Mouse (Mus musculus): ENCODE data around the gene Armc7.
"Not testable (repeated sequence)": the region's sequence is repeated elsewhere in the genome, so short reads cannot be mapped to it uniquely, and the experiment has no call there.

The Armc7 gene

DNA sequence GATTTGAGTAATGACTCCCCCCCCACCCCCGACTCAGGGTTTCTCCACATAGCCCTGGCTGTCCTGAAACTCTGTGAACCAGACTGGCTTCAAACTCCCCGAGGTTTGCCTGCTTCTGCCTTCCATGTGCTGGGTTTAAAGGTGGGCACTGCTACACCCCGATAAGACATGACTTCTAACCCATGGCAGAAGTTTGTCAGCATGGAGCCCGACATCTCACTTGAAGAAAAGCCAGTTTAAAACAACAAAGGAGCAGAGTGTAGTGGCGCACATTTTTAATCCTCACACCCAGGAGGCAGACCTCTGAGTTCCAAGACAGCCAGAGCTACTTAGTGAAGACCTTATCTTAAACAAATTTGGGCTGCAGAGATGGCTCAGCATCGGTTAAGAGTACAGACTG, 16.9 kb downstream of the Armc7 start:
- DNase-seq = no peak

DNA sequence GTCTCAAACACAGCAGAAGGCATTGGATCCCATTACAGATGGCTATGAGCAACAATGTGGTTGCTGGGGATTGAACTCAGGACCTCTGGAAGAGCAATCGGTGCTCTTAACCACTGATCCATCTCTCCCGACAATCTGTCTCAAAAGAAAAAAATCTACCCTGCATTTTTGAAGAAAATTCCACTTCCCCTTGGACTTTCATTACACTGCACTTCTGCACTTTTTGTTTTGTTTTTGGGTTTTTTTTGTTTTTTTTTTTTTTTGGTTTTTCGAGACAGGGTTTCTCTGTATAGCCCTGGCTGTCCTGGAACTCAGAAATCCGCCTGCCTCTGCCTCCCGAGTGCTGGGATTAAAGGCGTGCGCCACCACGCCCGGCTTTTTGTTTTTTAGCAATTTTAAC, 21.1 kb downstream of the Armc7 start:
- DNase-seq = not testable (repeated sequence)

DNA sequence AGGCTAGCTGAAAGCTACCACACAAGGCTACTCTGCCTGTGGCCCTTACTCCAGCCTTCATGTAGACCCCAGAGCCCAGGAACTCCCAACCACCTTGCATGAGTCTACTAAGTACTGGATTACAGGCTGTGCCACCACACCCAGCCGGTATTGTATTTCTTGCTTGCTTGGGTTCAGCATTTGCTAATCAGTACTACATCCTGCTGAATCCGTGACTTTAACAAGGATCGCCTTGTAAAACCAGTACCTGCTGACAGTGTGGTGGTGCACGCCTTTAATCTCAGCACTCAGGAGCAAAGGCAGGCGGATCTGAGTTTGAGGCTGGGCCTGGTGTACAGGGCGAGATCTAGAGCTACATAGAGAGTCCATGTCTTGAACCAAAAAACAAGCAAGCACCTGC, 27.2 kb downstream of the Armc7 start:
- no peak for DNase-seq

DNA sequence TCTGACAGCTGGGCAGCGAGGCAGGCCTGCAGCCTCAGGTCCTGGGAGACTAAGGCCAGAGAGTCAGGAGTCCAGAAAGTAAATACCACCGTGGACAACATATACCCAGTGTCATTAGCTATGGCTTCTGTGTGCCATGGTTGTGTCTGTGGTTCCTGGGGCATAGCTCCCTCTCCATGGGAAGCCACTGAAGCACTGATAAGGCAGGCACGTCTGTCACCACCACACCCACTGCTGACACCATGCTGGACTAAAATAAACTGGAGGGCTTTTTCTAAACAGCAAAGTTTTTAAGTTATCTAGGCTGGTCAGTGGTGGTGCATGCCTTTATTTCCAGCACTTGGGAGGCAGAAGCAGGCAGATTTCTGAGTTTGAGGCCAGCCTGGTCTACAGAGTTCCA, 31.1 kb downstream of the Armc7 start:
- peak; percentile 80 for DNase-seq

DNA sequence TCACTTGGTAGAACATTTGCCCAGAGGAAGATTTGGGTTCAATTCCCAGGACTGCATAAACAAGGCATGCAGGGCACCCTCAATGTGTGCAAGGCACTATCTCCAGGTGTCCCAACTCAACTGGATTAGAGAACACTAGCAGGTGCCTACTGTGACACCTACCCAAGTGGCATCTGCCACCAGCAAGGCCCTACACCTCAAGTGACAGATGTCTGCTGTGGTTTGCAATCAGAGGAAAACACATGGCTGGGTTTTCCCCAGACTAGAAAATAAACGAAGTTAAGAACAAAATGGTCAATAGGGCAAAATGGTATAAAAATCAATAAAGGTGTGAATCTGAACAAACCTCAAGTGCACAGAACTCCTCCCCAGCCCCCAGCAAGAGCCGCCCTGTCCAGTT, 32.6 kb downstream of the Armc7 start:
- DNase-seq = no peak

DNA sequence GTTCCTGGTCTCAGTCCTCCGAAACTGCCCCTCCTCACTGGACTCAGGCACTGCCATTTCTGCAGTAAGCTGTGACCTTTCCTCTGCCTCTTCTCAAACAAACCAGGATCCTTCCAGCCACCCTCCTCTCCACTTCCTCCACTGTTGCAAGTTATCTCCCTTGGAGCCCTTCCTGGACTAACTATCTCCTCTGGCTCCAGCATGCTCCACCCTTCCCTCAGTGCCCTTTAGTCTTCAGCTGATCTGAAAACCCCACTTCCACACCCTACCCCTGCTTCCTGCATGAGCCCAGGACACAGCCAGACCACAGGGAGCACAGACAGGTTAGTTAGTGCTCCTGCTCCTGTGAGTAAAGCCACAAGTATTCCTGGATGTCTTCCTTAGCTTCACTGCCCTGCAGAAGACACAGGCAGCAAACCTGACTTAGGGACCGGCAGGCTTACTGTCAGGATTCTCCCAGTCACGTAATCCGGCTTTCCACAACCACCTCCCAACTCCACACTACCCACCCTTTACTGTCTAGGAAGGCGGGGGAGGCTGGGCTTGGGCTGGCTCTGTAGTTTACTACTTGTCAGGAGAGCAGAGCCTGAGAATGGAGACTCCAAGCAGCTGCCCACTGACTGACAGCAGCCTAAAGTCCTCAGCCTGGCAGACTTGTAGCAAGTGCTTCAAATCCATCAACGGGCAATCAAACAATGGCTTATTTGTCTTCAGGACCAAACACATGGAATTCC, 34.5 kb downstream of the Armc7 start:
- peak; percentile 78 for DNase-seq

DNA sequence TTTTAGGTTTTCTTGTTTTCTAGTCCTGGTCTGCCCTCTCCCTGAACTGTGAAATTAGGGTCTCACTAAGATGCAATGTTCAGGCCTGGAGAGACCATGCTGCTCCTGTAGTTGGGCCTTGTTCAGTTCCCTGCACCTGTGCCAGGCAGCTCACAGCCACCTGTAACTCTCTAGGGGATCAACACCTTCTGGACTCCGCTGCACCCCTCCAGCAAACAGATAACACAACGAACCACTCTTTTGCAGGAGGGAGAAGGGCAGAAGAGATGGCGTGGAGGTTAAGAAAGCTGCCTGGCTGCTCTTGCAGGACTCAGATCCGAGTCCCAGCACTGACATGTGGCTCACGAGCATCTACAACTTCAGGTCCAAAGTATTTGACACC, 35.0 kb downstream of the Armc7 start:
- DNase-seq = peak; percentile 56

DNA sequence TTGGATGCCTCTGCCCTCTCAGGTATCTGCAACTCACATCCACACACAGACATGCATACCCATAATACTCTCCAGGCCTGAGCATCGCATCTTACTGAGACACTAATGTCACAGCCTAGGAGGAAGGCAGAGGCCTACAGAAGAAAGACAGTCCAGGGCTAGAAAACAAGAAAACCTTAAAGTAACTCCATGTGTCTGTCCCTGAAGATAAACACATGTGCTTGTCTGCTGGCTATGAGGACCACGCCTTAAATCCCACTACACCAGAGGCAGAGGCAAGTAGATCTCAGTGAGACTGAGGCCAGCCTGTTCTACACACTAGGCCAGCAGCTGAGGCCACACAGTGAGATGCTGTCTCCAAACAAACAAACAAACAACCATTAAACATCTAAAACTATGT, 35.7 kb downstream of the Armc7 start:
- peak; percentile 79 for DNase-seq

DNA sequence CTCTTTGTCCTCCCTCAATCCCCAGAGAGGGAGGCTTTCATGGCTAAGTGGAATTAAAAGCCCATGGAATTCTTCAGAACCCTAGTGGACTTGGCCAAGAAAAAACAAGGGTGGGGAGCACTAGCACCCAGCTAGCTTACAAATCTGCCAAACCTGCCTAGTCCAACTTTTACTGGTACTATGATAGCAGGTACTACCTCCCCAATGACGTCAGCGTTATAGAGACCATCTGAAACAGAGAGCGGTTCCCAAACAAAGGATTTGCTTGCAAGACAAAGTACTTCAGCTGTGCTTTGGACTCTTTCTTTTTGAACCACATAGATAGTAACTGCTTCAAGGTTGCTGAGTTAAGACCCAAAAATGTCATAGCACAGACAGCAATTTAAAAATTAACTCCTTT, 36.5 kb downstream of the Armc7 start:
- no peak for DNase-seq

DNA sequence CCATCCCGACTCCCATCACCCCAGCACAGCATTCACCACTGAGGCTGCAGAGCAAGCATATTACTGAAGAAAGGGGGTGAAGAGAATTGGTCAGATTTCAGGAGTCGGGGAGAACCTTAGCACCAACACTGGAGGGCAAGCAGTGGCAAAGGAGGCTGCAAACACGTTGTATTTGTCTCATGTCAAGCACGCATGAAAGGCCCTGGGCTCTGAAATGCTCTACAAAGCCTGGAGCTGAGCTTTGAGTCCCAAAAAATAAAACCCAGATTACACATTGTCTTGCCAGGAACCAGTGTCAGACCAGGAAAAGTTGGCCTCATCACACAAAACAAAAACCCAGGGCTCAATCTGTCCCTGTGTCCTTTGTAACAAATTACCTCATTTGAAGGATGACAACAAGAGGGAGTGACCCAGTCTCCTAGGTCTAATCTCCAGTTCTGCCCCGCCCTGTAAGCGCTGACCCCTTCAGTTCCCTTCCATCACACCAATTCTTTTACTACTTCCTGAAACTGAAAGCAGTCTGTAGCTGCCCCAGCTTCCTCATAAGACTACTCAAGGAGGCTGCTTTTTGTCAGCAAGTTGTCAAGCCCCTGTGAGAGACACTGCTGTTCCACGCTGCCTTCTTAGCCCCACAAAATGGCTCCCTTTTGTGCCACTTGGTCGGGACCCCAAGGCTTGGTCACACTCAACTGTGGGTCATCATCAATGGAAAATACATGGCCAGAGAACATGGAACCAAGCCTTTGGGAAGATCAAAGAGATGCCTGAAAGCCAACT, 37.1 kb downstream of the Armc7 start:
- DNase-seq = peak; percentile 58

DNA sequence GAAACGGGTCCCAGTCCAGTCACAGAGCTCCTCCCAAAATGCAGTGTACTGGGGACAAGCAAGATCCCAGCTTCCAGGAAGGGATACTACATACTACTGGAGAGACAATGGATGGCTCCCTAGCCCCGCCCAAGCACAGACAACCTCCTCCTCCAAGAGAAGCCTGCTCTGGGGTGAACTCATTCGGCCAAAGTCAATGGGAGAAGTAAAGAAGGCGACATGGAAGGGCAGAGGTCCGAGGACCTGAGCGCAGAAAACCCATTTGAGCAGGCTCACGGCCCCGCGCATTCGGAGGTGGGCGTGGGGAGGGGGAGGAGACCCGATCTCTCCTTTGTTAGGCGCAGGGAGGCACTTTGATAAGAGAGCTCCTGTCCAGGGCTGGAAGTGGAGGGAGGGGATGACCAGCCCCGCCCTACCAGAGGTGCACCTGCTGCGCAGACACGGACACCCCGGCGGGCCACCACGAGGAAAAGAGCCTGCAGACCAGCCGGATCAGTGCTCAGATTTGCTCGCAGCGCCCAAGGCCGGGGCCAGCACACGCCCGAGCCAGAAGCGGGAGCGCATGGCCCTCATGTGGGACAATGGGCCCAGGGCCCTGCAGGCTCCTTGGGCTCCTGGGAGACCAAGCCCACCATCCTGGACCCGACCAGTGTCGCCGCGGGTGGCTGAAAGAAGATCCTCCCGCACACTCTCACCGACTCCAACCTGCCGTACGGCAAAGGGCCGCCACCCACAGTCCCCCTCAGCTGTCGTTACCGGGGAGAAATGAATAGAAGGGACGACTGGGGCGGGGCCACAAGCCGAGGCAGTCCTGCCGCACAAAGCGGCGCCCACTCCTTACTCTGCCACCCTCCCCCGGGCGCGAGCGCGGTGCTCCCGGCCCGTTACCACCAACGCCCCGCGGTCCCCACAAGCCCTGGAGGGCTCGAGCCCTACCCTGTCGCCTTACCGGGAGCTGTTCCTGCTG, 38.1 kb downstream of the Armc7 start:
- peak; percentile 78 for DNase-seq

DNA sequence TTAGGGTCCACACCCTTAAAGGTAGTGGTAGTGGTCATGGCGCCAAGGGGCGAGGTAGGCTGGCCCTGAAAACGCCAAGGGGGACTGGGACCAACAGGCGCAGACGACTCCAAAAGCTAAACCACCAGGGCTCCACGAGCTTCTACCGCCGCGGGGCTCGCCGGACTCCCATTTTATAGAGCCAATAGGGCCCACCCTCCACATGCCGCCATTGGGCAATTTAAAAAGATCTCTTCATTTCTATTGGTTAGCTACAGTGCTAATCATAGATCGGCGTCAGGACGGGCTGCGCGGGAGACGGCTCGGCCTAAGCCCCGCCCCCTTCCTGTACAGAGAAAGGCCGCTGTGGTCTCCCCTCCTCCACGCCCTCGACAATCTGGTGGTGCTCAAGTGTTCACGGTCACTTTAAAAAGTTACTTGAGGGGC, 38.8 kb downstream of the Armc7 start, which contains the start of gene Jpt1:
Jpt1 (minus strand) TSS at position 150 of the 426 bp plus-strand sequence.
- peak; percentile 97 for DNase-seq

DNA sequence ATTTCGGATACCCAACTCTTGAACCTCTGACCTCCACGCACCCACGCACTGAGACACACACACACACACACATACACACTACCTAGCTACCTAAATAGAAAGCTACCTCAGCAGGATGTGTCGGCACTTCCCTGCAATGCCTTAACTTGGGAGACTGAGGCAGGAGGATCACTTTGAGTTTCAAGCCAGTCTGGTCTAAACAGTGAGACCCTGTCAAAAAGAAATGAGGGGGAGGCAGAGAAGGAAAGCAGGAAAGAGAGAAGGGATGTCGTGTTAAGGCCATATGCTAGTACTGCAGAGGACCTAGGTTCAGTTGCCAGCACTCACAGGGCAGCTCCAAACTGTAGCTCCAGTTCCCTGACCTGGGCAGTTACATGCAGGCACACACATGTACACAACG, 39.6 kb downstream of the Armc7 start:
- no peak for DNase-seq

DNA sequence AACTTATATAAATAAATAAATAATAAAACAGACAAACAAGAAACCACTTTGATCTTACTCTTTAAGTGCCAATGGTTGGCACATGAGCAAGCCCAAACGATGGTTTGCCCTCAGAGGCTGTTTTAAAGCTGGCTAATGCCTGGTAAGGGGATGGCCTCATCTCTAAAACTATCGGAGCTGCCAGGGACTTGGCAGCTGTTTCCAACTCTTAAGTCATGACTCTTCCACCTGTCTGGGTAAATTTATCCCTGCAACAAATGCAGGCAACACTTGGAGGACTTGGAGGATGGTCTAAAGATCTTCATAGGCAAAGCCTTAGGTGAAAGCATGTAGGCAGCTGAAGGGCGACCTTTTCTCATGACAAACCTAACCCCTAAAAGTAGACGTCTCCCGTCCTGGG, 41.5 kb downstream of the Armc7 start:
- DNase-seq = no peak

DNA sequence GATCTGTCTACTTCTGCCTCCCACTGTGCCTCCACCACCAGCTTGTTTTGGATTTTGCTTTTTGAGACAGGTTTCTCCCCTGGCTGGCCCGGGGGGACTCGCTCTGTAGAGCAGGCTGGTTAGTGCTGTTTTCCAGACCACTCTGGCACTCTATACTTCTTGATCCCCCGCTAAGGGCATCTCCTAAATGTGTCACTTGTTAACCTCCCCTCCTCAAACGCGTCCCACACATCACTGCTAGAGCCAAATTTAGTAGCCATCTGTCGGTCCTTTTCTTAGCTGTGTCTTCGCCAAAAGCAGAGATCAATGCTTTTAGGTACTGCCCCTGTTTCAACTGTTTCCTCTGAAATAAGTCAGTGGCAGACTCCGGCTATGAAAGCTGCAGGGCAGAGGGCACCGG, 43.2 kb downstream of the Armc7 start:
- DNase-seq = no peak

DNA sequence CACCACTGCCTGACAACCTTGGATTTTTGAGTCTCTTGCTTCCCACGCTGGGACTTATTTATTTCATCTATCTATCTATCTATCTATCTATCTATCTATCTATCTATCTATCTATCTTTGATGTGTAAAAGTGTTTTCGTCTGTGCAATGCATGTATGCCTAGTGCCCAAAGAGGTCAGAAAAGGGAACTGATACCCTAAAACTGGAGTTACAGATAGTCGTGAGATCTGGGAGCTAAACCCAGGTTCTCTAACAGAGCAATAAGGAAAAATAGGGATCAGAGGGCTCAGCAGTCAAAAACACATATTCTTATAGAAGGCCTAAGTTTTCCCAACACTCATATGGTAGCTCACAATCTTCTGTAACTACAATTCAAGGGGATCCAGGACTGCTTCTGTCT, 44.1 kb downstream of the Armc7 start:
- DNase-seq = no peak

DNA sequence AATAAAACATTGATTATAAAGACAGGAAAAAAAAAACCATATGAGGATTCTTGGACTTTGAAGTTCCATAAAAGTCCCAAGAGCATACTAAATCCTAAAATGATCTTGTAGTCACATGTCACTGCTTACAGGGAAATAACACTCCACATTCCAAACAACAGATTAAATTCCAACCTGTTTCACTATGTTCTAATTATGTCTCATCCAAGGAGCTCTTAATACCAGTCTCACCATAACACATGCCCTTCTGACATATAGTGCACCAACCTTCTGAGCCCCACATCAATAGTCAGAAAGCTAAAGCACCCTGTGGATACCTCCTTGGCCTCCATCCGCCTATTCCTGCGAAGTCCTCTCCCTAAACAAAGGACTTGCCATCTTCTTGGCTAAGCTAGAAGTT, 44.8 kb downstream of the Armc7 start:
- DNase-seq = no peak

DNA sequence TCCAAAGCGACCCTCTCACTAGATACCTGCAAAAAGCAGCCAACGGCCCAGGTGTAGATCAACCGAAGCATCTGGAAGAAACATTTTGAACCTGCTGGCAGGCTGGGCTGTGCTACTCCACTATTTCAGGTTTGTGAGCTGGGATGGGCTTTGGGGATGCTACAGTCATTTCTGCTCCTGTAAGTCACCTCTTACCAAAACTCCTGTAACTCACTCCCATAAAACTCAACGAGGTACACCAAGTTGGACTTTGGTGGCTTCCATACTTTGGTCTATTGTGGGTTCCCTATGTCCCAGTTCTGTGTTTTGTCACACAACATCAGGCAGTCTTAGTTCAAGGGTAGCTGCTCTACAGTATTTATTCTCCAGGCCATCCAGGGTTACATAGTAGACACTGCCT, 45.6 kb downstream of the Armc7 start:
- DNase-seq = no peak

DNA sequence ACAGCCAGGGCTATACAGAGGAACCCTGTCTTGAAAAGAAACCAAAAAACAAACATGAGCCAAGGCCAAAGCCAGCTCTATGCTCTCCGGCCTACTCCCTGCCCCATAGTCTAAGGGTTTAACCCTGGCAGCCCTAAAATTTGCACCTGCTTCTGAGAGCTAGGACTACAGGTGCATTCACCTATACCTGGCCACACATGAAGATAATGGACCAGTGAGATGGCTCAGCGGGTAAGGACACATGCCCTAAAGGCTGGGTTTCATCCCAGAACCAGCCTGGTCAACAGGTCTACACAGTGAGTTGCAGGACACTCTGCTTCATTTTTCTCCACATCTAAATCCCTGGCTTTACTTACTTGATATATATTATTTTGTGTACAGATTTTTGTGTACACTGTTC, 46.8 kb downstream of the Armc7 start:
- DNase-seq = no peak

DNA sequence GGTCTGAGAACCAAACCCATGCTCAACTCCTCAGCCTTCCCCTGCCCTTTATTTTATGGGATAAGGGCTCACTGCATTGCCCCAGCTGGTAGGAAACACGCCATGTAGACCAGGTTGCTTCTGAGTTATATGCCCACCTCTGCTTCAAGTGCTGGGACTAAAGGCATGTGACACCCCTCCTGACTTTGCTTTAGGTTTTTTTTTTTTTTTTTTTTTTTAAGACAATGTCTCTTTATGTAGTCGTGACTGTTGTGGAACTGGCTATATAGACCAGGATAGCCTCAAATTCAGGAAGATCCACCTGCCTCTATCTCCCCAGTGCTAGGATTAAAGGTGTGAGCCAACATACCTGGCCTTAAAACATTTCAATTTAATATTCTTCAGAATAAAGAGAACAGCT, 47.2 kb downstream of the Armc7 start:
- no peak for DNase-seq

DNA sequence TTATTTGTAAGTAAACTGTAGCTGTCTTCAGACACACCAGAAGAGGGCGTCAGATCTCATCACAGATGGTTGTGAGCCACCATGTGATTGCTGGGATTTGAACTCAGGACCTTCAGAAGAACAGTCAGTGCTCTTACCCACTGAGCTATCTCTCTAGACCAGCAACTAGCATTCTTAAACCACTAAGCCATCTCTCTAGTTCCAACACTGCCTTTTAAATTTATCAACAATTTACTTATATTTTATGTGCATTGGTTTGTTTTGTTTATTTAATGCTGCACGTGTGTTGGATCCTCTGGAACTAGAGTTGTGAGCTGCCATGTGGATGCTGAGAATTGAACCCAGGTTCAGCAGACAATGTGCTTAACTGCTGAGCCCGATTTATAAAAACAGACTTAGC, 51.0 kb downstream of the Armc7 start:
- not testable (repeated sequence) for DNase-seq

DNA sequence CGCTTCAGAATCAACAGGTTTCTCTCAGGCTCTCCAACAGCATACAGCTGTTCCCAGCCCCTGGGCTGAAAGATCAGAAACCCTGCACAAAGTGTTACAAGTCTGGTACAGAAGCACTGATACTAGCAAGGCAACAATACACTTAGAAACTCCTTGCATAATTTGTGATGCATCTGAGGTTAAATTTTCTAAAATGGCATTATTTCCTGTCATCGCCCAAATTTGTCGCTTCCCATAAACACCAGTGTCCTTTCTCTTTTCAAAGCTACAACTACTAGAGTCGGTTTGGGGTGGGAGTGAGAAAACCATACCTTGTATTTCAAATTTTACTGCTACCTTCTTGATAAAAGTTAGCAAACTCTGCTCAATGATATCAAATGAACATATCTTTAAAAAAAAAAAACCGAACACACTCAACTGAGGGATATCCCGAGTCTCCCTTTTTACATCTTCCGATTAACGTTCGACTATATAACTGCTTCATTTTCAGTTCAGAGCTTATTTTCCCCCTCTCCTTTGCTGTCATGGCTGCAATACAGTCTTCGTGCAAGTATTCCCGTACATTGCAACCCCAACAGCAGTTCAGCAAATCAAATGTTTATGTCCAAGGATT, 59.4 kb downstream of the Armc7 start:
- no peak for DNase-seq

Data from liver (tissue).